Mouse (Mus musculus) myocyte (in vitro differentiated cells): ENCODE data around the gene Hc.

Experiments
- CEBPB ChIP-seq: IDR thresholded peaks from 2 replicates; pipeline ENCODE4 v1.6.1; 2011; ENCODE audit warnings: mild to moderate bottlenecking, moderate library complexity; ENCODE audit not compliant: poor library complexity, insufficient read depth, severe bottlenecking
- E2F4 ChIP-seq: IDR thresholded peaks from one replicate; pipeline ENCODE4 v1.6.1; 2011; ENCODE audit warnings: mild to moderate bottlenecking, control low read depth, moderate library complexity; ENCODE audit not compliant: insufficient read depth
- MAX ChIP-seq: IDR thresholded peaks from one replicate; pipeline ENCODE4 v1.6.1; 2011; ENCODE audit warnings: low read depth, mild to moderate bottlenecking, control low read depth
- MYOD1 ChIP-seq, 3 experiments: IDR thresholded peaks; one replicate each; pipeline ENCODE4 v1.6.1; 2011; ENCODE audit warnings: control low read depth in 2 of 3, low read depth in 2 of 3, mild to moderate bottlenecking in 2 of 3, moderate library complexity in 1 of 3; ENCODE audit not compliant: insufficient read length in 2 of 3, control insufficient read depth in 1 of 3
- MYOG ChIP-seq, 3 experiments: IDR thresholded peaks; one replicate each; pipeline ENCODE4 v1.6.1; 2011; ENCODE audit warnings: control low read depth in 2 of 3, low read depth in 2 of 3, mild to moderate bottlenecking in 2 of 3; ENCODE audit not compliant: insufficient read length in 2 of 3, control insufficient read depth in 1 of 3, insufficient read depth in 1 of 3
- POLR2A ChIP-seq: IDR thresholded peaks from one replicate; pipeline ENCODE4 v1.6.1; 2011; ENCODE audit warnings: low read depth, mild to moderate bottlenecking, control low read depth, moderate library complexity; ENCODE audit not compliant: insufficient read length
- POLR2AphosphoS2 ChIP-seq: IDR thresholded peaks from one replicate; pipeline ENCODE4 v1.6.1; 2011; ENCODE audit warnings: low read depth, control low read depth; ENCODE audit not compliant: insufficient read length
- SRF ChIP-seq: IDR thresholded peaks from one replicate; pipeline ENCODE4 v1.6.1; 2011; ENCODE audit warnings: low read depth; ENCODE audit not compliant: control insufficient read depth, insufficient read length
- TCF12 ChIP-seq: IDR thresholded peaks from one replicate; pipeline ENCODE4 v1.6.1; 2011; ENCODE audit warnings: mild to moderate bottlenecking, control low read depth; ENCODE audit not compliant: poor library complexity, insufficient read depth, severe bottlenecking
- USF1 ChIP-seq: IDR thresholded peaks from one replicate; pipeline ENCODE4 v1.6.1; 2011; ENCODE audit warnings: low read depth, mild to moderate bottlenecking, control low read depth, moderate library complexity

DNA sequence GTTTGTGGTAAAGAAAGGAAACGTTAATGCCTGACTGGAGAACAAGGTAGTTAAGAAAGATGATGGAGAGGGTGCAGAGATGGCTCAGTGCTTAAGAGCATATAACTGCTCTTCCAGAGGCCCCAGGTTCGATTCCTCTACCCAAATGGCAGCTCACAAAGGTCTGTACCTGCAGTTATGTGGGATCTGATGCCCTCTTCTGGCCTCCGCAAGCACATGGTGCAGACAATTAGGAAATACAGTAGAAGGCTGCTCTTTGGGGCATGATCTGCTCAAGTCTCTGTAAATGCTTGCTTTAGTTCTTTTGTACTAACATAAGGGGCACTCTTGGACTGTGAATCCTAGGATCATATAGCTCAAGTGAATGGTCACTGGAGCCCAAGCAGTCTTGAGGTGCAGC lies 47.5 kb upstream of the Hc start:
- no peak for TF ChIP-seq SRF
- no peak for TF ChIP-seq POLR2A
- no peak for TF ChIP-seq TCF12
- no peak for TF ChIP-seq MAX
- no peak for TF ChIP-seq MYOD1 (IDR thresholded peaks at IDR 0.05; ENCODE audit: control insufficient read depth in 1 of 3, insufficient read length in 2 of 3, low read depth in 2 of 3)
- TF ChIP-seq E2F4 = no peak
- TF ChIP-seq USF1 = no peak
- no peak for TF ChIP-seq POLR2AphosphoS2
- TF ChIP-seq CEBPB = no peak
- TF ChIP-seq MYOG (IDR thresholded peaks at IDR 0.05; ENCODE audit: control insufficient read depth in 1 of 3, insufficient read depth in 1 of 3, insufficient read length in 2 of 3, low read depth in 2 of 3) = no peak
